Mouse (Mus musculus): ENCODE data around the gene Lig4. TPM values are rescaled to one million over a fixed set of nuclear protein-coding genes. Genes with fewer than 3 reads are reported as not detected.

Gene Lig4
- 10.5 and 11.0 TPM in 2 replicates for polyA plus RNA-seq (2015; fragmentation: Nextera tagmentation; extraction: Ambion mirVana)

DNA sequence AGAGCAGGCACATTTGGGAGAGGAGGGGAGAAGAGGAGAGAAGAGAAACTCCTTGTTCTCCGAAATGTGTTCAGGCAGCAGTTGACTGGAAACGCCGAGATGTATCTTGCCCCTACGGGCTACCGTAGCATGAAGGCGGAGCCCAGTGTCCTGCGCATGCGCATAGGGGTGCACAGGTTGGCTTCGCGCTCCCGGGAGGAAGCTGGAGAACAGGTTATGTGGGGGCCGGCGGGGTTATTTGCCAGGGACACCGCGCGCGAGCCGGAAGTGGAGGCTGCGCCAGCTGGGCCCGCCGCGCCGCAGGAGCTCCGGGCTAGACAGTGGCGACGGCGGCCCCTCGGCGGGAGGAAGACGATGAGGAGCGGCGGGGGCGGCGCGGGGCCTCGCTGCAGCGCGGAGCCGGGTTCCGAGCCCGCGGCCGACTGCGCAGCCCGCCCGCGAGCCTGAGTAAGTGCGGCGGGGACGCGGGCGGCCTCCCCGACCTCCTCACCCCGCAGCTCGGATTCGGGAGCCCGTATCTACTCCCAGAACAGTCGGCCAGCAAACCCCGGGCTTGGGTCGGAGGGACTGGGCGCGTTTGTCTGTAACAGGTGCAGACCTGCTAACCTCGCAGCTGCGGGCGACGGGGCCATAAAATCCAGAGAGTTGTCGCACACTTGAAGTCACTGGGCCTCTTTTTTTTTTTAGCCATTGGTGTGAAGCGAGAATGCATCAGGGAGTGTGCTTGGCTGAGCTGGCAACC lies at the start of gene Lig4, which contains the start of gene Abhd13:
Gene Lig4, minus strand, starts transcription at position 114 of the 742 bp plus-strand sequence.
Gene Abhd13, plus strand, starts transcription at position 135 of the 742 bp plus-strand sequence.
- WGBS, result under 1% methylated on average over 66 of the region's 68 CpGs
- peak; percentile 73 for ATAC-seq
- Histone ChIP-seq H3K36me3 (ENCODE audit: poor library complexity, severe bottlenecking) (peaks cover 10% of the 10 kb centered on the region), H3K27ac (peak within 1 kb of the TSS; percentile 87), H3K4me2 (peak within 1 kb of the TSS; percentile 84), H3K4me1 (peaks cover 43% of the 10 kb centered on the region), H3K4me3 (peak within 1 kb of the TSS; percentile 91), H3K9ac (peak within 1 kb of the TSS; percentile 94), H3K27me3 (no peaks in the 10 kb centered on the region), H3K9me3 (replicated peaks) (no peaks in the 10 kb centered on the region)

DNA sequence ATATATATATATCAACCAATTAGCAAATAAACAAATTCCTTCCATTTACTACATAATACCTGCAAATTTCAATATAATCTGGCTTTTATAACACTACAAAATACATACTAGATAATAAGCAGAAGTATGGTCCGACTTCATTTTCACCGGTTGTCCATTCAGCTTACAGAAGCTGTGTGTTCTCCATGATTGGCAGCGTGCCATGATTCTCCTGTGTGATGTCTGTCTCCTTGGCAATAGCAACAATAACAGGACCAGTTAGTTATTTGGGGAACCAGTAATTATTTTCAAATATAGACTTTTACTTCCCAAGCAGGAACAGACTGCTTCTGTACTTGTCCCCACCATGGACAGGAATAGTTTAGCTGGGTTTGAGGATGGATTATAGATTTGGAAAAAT lies 39.7 kb upstream of the Lig4 start:
- H3K9me3 ChIP-seq (replicated peaks), result no peaks in the 10 kb centered on the region
- ATAC-seq, result peak; percentile 41; the same call in 1 of the 2 replicates
- H3K4me3 ChIP-seq, result no peak overlapping the region
- H3K36me3 ChIP-seq (ENCODE audit: poor library complexity, severe bottlenecking), result no peaks in the 10 kb centered on the region
- H3K4me1 ChIP-seq, result peaks cover 7% of the 10 kb centered on the region; the same call in 1 of the 2 replicates
- H3K9ac ChIP-seq, result no peak overlapping the region
- no peak overlapping the region; the same call in 1 of the 2 replicates for H3K27ac ChIP-seq
- no peak overlapping the region for H3K4me2 ChIP-seq
- WGBS, result 41% methylated on average over 3 of the region's 3 CpGs
- no peaks in the 10 kb centered on the region for H3K27me3 ChIP-seq

GRCm38 (mm10) chr8:10016252-10016651 lies 38.8 kb upstream of the Lig4 start:
- ATAC-seq, result no peak
- Histone ChIP-seq H3K4me2 (no peak overlapping the region), H3K4me1 (peaks cover 7% of the 10 kb centered on the region; the same call in 1 of the 2 replicates), H3K4me3 (no peak overlapping the region), H3K9me3 (replicated peaks) (no peaks in the 10 kb centered on the region), H3K27ac (no peak overlapping the region), H3K36me3 (ENCODE audit: poor library complexity, severe bottlenecking) (no peaks in the 10 kb centered on the region), H3K27me3 (no peaks in the 10 kb centered on the region), H3K9ac (no peak overlapping the region)
- WGBS, result 86% methylated on average over 1 of the region's 1 CpGs

DNA sequence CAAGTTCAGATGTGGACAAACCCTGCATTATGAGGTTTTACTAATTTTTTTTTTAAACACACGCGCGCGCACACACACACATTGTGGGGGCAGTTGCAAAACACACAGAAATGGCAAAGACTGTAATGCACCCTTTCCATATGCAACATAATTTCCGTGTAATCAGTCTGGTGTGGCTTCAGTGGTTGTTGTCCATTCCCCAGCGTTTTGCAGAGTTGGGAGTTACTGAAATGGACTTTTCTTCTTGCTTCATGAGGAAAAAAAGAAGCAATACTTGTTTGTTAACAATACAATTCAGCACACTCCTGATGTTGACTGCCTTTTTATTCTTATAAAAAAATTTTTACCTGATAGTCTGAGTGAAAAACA lies 30.2 kb upstream of the Lig4 start:
- H3K9me3 ChIP-seq (replicated peaks), result no peaks in the 10 kb centered on the region
- no peak; the same call in 1 of the 2 replicates for ATAC-seq
- 0 out of 2 replicates have a peak, but pooled peaks cover 3% of the 10 kb centered on the region for H3K27me3 ChIP-seq
- H3K27ac ChIP-seq, result no peak overlapping the region
- H3K4me3 ChIP-seq, result peak overlapping the region; percentile 43
- H3K9ac ChIP-seq, result no peak overlapping the region
- WGBS, result 37% methylated on average over 6 of the region's 6 CpGs
- H3K36me3 ChIP-seq (ENCODE audit: poor library complexity, severe bottlenecking), result no peaks in the 10 kb centered on the region
- H3K4me1 ChIP-seq, result peaks cover 5% of the 10 kb centered on the region; the same call in 1 of the 2 replicates
- peak overlapping the region; percentile 72 for H3K4me2 ChIP-seq

GRCm38 (mm10) chr8:10006986-10007659 lies 29.6 kb upstream of the Lig4 start:
- peak; percentile 82 for ATAC-seq
- 0 out of 2 replicates have a peak, but pooled peaks cover 3% of the 10 kb centered on the region for H3K27me3 ChIP-seq
- H3K4me2 ChIP-seq, result peak overlapping the region; percentile 72
- WGBS, result 4% methylated on average over 29 of the region's 29 CpGs
- H3K27ac ChIP-seq, result no peak overlapping the region
- no peaks in the 10 kb centered on the region for H3K36me3 ChIP-seq (ENCODE audit: poor library complexity, severe bottlenecking)
- peak overlapping the region; percentile 43 for H3K4me3 ChIP-seq
- H3K9ac ChIP-seq, result peak overlapping the region; percentile 59
- peaks cover 5% of the 10 kb centered on the region; the same call in 1 of the 2 replicates for H3K4me1 ChIP-seq
- H3K9me3 ChIP-seq (replicated peaks), result no peaks in the 10 kb centered on the region

DNA sequence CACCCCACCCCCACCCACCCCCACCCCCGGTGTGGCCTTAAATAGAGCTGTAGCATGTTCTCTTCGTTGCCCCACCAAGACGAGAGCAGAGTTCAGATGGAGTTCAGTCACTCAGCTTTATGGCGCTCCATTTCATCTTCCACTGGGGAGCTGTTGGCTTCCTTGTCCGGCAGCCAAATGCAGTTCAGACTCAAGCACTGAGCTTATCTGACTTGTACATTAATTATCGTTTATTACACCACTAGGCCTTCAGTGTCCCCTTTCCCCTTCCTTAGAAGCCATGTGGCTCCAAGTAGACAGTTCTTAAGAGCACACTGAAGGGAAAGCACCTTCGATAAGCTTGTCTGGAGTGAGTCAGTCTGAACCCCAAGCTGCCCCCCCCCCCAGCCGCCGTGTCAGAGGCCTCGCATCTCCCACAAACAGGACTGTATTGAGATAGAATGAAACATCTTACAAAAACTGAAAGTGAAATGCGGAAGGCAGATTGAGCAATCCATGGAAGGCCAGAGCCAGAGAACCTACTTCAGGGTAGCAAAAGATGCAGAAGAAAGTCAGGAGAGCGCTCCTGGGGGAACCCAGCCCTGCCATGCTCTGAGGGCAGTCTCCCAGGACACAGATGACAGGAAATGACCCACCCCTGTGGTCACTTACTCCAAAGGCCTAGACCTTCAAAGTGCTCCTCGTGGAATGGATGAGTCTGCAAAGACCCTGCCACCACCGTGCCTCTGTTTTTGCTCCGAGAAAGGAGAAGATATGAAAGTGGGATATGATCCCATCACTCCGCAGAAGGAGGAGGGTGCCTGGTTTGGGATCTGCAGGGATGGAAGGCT lies 28.9 kb upstream of the Lig4 start, which contains the start of gene Tnfsf13b:
Gene Tnfsf13b, plus strand, starts transcription at position 312 of the 830 bp plus-strand sequence.
- no peak for ATAC-seq
- H3K4me2 ChIP-seq, result peak within 1 kb of the TSS; percentile 72
- no peaks in the 10 kb centered on the region for H3K9me3 ChIP-seq (replicated peaks)
- 75% methylated on average over 16 of the region's 16 CpGs for WGBS
- 0 out of 2 replicates have a peak, but pooled peaks cover 3% of the 10 kb centered on the region for H3K27me3 ChIP-seq
- peaks cover 5% of the 10 kb centered on the region; the same call in 1 of the 2 replicates for H3K4me1 ChIP-seq
- no peak within 1 kb of the TSS for H3K27ac ChIP-seq
- no peaks in the 10 kb centered on the region for H3K36me3 ChIP-seq (ENCODE audit: poor library complexity, severe bottlenecking)
- peak within 1 kb of the TSS; percentile 43 for H3K4me3 ChIP-seq
- H3K9ac ChIP-seq, result peak within 1 kb of the TSS; percentile 59

GRCm38 (mm10) chr8:10004115-10004514 lies 26.6 kb upstream of the Lig4 start:
- no peaks in the 10 kb centered on the region for H3K9me3 ChIP-seq (replicated peaks)
- 0 out of 2 replicates have a peak, but pooled peaks cover 3% of the 10 kb centered on the region for H3K27me3 ChIP-seq
- ATAC-seq, result no peak
- no peak overlapping the region for H3K9ac ChIP-seq
- WGBS, result 79% methylated on average over 7 of the region's 7 CpGs
- H3K4me1 ChIP-seq, result peaks cover 5% of the 10 kb centered on the region; the same call in 1 of the 2 replicates
- H3K36me3 ChIP-seq (ENCODE audit: poor library complexity, severe bottlenecking), result no peaks in the 10 kb centered on the region
- no peak overlapping the region for H3K4me3 ChIP-seq
- H3K27ac ChIP-seq, result no peak overlapping the region
- no peak overlapping the region for H3K4me2 ChIP-seq

- Histone ChIP-seq H3K27me3 (no peaks in the 10 kb centered on the region), H3K4me2 (no peak overlapping the region), H3K36me3 (ENCODE audit: poor library complexity, severe bottlenecking) (peaks cover 13% of the 10 kb centered on the region; the same call in 1 of the 2 replicates), H3K9me3 (replicated peaks) (no peaks in the 10 kb centered on the region), H3K4me3 (no peak overlapping the region), H3K27ac (no peak overlapping the region), H3K9ac (0 out of 2 replicates have a peak overlapping the region, but pooled peaks have one; percentile 12), H3K4me1 (peaks cover 39% of the 10 kb centered on the region)
- no peak for ATAC-seq
Measured at GRCm38 (mm10) chr8:9980188-9980587, 2.7 kb upstream of the Lig4 start.

- 74% methylated on average over 1 of the region's 1 CpGs for WGBS
- H3K36me3 ChIP-seq (ENCODE audit: poor library complexity, severe bottlenecking), result peaks cover 13% of the 10 kb centered on the region; the same call in 1 of the 2 replicates
Measured at GRCm38 (mm10) chr8:9979746-9980145, 2.3 kb upstream of the Lig4 start.

DNA sequence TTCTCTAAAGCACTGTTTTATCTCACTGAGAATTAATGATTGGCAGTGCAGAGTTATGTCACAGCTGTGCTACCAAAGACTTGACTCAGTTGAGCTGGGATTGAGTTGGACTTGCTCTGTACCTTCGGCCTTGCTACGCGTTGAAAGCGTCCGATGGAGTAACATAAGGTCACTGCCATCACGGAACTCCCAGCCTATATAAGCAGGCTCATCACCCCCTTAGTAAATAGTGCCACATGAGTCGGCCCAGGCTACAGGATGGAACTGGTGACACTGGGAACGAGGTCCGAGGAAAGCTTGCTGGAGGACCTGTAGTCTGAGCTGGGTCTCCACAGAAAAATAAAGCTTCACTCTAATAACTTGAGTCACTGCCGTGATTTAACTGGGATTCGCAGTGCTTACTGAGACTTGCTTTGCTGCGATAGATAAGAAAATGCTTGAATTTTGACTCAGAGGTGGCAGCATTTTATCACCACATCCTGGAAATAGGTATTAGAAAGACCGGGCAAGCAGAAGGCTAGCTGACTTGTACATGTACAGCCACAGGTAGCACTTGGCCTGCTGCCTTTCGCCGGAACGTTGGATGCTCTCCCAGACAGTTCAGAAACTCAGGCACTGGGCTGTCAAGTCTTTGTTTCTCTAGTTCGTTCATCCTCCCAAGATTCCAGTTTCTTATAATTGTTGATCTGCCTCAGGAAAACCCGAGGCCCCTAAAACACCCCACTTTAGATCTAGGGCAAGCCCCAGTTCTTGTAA lies 1.2 kb upstream of the Lig4 start:
- Histone ChIP-seq H3K36me3 (ENCODE audit: poor library complexity, severe bottlenecking) (peaks cover 10% of the 10 kb centered on the region; the same call in 1 of the 2 replicates), H3K4me2 (peak overlapping the region; percentile 84), H3K4me3 (peak overlapping the region; percentile 91), H3K9me3 (replicated peaks) (no peaks in the 10 kb centered on the region), H3K4me1 (peaks cover 43% of the 10 kb centered on the region), H3K9ac (peak overlapping the region; percentile 94), H3K27me3 (no peaks in the 10 kb centered on the region), H3K27ac (no peak overlapping the region)
- no peak for ATAC-seq
- WGBS, result 56% methylated on average over 18 of the region's 18 CpGs

More at GRCm38 (mm10) chr8:9979746-9980145, 2.3 kb upstream of the Lig4 start:
- no peak for ATAC-seq
- Histone ChIP-seq H3K4me2 (no peak overlapping the region), H3K4me3 (no peak overlapping the region), H3K9ac (no peak overlapping the region), H3K9me3 (replicated peaks) (no peaks in the 10 kb centered on the region), H3K4me1 (peaks cover 43% of the 10 kb centered on the region), H3K27me3 (no peaks in the 10 kb centered on the region), H3K27ac (no peak overlapping the region)

- Histone ChIP-seq H3K27me3 (no peaks in the 10 kb centered on the region), H3K4me3 (peak overlapping the region; percentile 91), H3K4me2 (peak overlapping the region; percentile 84), H3K27ac (no peak overlapping the region; the same call in 1 of the 2 replicates), H3K36me3 (ENCODE audit: poor library complexity, severe bottlenecking) (peaks cover 17% of the 10 kb centered on the region), H3K9ac (peak overlapping the region; percentile 94), H3K9me3 (replicated peaks) (no peaks in the 10 kb centered on the region), H3K4me1 (peaks cover 43% of the 10 kb centered on the region)
- ATAC-seq, result no peak
- WGBS, result 39% methylated on average over 15 of the region's 15 CpGs
Measured at GRCm38 (mm10) chr8:9977016-9977415, 470 bp downstream of the Lig4 start.

Measured in forebrain, embryonic 13.5 days (tissue).